Mouse (Mus musculus): ENCODE results near the gene Lrrc29. TPM values are rescaled to one million over a fixed set of nuclear protein-coding genes. Genes with fewer than 3 reads are reported as not detected.
A peak's percentile ranks its signal among the peaks of the same experiment; 100 is the strongest.

Gene Lrrc29
- polyA plus RNA-seq (2015; fragmentation: Nextera tagmentation; extraction: Ambion mirVana): 2.3 and 3.2 TPM in 2 replicates

GRCm38 (mm10) chr8:105326141-105326672, at the start of gene Lrrc29, which contains the start of gene Tmem208:
Gene Lrrc29, minus strand, starts transcription at chr8:105326278.
Gene Tmem208, plus strand, starts transcription at chr8:105326354.

GRCm38 (mm10) chr8:105373032-105373431, 47.0 kb upstream of the Lrrc29 start, which contains the start of gene Plekhg4:
Gene Plekhg4, plus strand, starts transcription at chr8:105373274.

DNA sequence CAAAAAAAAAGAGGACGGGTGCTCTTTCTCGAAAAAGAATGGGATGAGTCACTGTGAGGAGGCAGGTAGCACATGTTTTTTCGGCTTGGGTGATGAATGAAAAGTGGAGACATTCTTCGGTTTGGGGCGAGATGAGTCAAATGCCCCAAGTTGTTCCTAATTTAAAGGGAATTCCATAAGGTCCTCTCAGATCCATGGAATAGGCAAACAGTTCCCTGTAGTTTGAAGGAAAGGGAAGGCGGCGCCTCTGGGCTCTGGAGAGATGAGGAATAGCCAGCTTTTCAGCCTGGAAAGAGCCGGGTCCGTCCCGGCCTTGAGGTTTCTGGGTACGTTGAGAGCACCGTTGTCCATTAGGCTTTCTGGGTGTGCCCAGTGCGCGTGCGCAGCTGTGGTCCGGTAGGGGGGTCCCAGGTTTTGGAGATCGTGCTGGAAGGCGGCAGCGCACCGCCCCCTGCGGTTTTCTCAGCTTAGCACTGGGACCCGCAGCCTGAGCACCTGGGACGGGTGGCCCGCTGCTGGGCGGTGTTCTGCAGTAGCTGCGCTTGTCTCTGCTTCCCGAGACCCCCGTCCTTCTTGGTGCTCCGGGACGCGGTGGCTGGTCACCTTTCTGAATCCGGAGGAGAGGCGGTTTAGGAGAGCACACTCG, 22.5 kb upstream of the Lrrc29 start, which contains the start of gene Slc9a5:
Gene Slc9a5 (plus strand): TSS at position 394 of the 646 bp plus-strand sequence.

DNA sequence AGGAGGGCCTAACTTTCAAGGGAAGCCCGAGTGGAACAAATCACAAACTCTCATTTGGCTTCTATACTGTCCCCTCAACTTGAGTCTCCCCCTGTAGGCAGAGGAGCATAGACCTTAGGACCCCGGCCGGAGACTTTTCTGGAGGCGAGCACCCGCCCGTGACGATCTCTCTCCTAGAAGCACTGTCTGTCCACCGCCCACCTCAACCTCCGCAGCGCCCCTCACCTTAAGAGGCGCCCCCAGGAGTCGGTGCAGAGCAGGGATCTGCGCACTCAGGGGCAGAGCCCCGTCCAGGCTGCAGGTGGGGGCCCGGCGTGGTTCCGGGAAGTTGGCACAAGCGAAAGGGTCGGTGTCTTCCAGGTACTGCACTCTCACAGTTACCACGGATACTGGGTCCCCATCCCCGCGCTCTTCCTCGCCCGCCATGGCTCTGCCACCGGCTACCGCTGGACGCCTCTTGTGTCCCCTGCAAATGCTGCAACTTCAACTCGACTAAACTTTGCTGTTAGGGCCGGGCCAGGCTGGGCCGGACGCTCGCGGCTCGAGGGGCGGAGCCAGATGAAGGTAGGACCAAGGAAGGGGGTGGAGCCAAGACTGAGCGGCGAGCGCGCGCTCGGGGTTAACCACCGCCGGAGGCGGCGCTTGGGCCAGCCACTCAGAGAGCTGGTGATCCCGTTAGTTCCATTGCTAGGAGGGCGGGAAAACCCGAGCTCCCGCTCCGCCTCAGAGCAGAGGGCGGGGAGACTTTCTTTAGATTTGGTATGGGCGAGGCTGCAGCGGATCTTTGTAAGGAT, 21.5 kb upstream of the Lrrc29 start, which contains the start of gene Fhod1:
Gene Fhod1 (minus strand): TSS at position 526 of the 794 bp plus-strand sequence.

DNA sequence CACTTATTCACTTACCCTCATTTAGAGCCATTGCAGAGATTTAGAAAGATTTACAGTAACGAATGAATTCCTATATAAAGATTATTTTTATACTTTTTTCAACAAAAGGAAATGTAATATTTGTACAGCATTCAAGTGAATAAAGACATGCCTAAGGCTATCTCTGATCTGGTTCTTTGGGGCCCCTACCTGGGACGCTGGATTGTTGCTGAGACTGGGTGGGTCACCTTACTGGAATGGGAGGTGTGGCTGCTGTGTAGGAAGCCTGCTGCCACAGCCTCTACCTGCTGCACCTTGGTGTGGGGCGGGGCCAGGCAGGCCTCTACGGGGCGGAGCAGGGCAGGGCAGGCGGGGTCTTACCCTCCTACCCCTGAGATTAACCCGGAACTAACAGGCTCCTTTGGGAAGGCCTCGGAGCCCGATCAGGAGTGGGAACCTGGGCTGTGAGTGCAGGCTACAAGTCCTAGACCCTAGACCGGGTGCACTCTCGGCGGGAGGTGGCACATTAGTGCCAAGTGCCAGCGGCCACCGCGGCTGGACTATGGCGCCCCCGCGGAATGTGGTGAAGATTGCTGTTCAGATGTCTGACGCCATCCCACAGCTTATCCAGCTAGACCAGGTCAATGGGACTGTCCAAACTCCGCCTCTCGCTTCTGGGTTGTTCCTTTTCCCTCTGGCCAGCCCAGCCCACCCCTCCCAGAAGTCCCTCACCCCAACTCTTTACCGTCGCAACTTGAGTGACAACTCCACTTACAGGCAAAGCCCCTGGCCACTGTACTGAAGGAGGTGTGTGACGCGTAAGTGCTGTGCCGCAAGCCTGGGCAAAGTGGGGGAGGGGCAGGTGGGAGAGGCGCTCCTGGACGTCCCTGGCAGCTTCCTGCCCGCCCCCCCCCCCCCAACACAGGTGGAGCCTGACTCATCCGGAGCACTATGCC, 20.6 kb downstream of the Lrrc29 start, which contains the start of gene Elmo3:
Gene Elmo3 (plus strand): TSS at position 391 of the 935 bp plus-strand sequence.

GRCm38 (mm10) chr8:105297511-105298192, 28.4 kb downstream of the Lrrc29 start, which contains the start of gene E2f4:
Gene E2f4, plus strand, starts transcription at chr8:105297663.

DNA sequence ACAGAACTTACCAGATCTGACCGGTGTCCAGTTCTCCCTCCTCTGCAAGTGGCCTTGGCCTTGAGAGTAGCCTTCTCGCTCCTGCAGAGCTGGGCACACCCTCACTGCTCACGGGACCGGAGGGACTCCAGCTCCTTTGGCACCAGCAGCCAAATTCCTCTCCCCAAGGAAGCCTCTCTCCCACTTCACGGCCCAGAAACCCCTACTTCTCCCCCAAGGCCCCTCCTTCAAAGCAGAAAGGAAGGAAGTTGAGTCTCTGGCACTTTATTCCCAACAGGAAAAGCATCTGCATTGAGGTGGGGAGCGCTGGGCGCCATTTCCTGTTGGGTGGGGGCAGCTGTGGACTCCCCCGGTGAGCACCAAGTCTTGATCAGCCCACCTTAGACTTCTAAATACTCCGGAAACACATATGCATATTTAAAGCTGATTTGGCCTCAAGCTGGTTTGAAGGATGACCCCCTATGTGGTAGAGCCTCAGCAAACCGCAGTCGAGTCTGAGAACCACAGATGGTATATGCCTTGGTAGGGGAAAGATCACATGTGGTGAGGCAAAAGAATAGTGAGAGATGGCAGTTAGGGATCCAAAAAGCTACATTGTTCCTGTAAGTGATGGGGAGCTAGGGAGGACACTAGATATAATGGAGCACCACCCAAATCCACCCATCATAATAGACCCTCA, 30.0 kb downstream of the Lrrc29 start, which contains the start of gene Exoc3l:
Gene Exoc3l (minus strand): TSS at position 207 of the 679 bp plus-strand sequence.

DNA sequence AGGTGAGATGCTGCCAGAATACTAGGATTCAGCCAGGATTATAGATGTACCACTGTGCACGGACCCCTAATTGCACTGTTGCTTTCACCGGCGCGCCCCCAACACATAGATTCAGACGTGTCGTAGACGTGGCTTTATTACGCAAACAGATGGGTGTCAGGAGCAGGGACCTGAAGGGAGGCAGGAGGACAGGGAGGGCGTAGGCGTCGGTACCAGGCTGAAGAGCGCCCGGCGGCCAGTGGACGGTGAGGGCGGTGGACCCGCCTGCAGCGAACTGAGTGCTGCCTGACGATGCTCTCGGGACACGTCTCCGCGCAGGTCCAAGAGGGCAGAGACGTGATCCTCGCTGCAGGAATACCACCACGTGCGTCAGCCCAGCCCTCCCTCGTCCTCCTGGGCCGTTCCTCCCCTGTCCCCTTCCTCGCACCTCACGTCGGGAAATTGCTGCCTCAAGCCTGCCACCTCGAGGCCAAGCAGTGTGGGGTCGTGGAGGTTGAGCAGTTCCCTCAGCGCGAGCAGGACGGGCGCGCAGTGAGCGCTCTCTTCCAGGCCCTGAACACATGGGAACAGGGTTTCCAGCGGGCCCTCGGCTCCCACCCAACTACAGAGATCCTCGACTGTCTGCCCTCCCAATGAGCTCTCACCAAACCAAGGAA, 36.1 kb downstream of the Lrrc29 start, which contains the start of gene 4931428F04Rik:
Gene 4931428F04Rik (minus strand): TSS at position 60 of the 656 bp plus-strand sequence.

GRCm38 (mm10) chr8:105275840-105276239, 50.2 kb downstream of the Lrrc29 start, which contains the start of gene Nol3:
Gene Nol3, plus strand, starts transcription at chr8:105276140.

GRCm38 (mm10) chr8:105269461-105269947, 56.6 kb downstream of the Lrrc29 start, which contains the start of gene Hsf4:
Gene Hsf4, plus strand, starts transcription at chr8:105269801.

DNA sequence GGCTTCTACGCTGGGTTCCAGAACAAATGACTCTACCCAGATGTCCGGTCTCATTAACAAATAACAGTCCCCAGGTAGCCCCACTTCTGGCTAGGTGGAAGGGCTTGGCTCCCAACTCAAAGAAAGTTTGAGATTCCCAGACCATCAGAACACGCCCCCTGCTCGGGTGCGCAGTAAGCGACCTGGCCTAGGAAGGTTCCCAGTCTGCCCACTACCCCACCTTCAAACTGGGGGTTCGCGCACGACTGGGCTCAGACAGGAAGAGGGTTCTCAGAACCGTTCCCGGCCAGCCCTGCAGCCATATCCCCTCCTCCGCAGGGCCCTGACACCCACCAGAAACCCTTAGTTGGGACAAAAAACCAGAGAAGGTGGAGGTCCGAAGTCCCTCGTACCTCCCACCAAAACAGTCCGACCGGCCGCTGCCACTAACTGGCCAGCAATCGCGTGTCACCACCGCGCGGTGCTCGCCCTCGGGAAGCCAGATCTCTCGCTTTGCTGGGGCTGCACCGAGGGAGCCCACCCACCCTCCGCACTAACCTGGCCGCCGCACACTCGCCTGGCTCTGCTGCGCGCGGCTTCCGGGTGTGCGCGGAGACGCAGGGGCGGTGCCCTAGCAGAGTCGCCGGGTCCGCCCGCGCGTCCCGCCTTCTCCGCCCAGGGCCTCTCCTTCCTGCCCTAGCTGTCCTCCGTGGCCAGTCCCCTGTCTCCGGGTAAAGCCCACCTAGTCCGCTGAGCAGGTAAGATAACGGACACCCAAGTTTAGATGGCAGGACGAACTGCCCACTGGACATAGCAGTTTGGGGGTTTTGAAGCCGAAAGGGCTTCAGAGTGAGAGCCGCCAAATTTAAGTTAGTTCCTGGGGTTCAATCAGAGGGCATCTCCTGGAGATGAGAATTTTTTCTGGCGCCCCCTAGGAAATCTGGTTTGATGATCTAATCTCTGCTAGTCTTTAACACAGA, 61.8 kb downstream of the Lrrc29 start, which contains the start of the genes Tradd and Fbxl8:
Gene Tradd (minus strand): TSS at position 586 of the 959 bp plus-strand sequence.
Gene Fbxl8 (plus strand): TSS at position 625 of the 959 bp plus-strand sequence.

MicroRNAs encoded within 50 kb of the gene (microRNA counts, 519-probe panel; counts per million panel counts)
- 2,806 counts per million, percentile 40 among the panel's probes with 10 or more counts for microRNA mmu-miR-328

Small RNA genes within 50 kb of the gene (microRNA-seq; reads per million reads assigned to microRNA genes)
- not detected for gene Gm27320
- 259 reads per million, percentile 57 among the genes with 10 or more reads in this experiment for gene Mir328

Other genes starting within 250 kb of the Lrrc29 start
- not detected in 2 replicates for gene Ces3b, start 242.5 kb downstream of the Lrrc29 start, polyA plus RNA-seq (2015; fragmentation: Nextera tagmentation; extraction: Ambion mirVana)
- not detected in 2 replicates for gene Ces4a, start 194.5 kb downstream of the Lrrc29 start, polyA plus RNA-seq (2015; fragmentation: Nextera tagmentation; extraction: Ambion mirVana)
- 21.8 and 25.9 TPM in 2 replicates for gene Cbfb, start 155.6 kb downstream of the Lrrc29 start, polyA plus RNA-seq (2015; fragmentation: Nextera tagmentation; extraction: Ambion mirVana)
- gene D230025D16Rik, start 101.1 kb downstream of the Lrrc29 start, polyA plus RNA-seq (2015; fragmentation: Nextera tagmentation; extraction: Ambion mirVana): 22.8 and 25.6 TPM in 2 replicates
- gene B3gnt9, start 71.1 kb downstream of the Lrrc29 start, polyA plus RNA-seq (2015; fragmentation: Nextera tagmentation; extraction: Ambion mirVana): 24.2 and 26.3 TPM in 2 replicates
- gene Tradd, start 61.7 kb downstream of the Lrrc29 start, polyA plus RNA-seq (2015; fragmentation: Nextera tagmentation; extraction: Ambion mirVana): 29.8 and 30.8 TPM in 2 replicates
- gene Fbxl8, start 61.6 kb downstream of the Lrrc29 start, polyA plus RNA-seq (2015; fragmentation: Nextera tagmentation; extraction: Ambion mirVana): 5.4 and 5.7 TPM in 2 replicates
- gene Hsf4, start 56.5 kb downstream of the Lrrc29 start, polyA plus RNA-seq (2015; fragmentation: Nextera tagmentation; extraction: Ambion mirVana): 0.30 and 0.31 TPM in 2 replicates
- 1.6 TPM in 2 replicates for gene Nol3, start 50.1 kb downstream of the Lrrc29 start, polyA plus RNA-seq (2015; fragmentation: Nextera tagmentation; extraction: Ambion mirVana)
- gene 4931428F04Rik, start 36.4 kb downstream of the Lrrc29 start, polyA plus RNA-seq (2015; fragmentation: Nextera tagmentation; extraction: Ambion mirVana): 1.8 and 2.2 TPM in 2 replicates
- gene Exoc3l, start 30.2 kb downstream of the Lrrc29 start, polyA plus RNA-seq (2015; fragmentation: Nextera tagmentation; extraction: Ambion mirVana): 2.0 and 3.2 TPM in 2 replicates
- 35.9 and 42.7 TPM in 2 replicates for gene E2f4, start 28.6 kb downstream of the Lrrc29 start, polyA plus RNA-seq (2015; fragmentation: Nextera tagmentation; extraction: Ambion mirVana)
- 12.4 and 13.3 TPM in 2 replicates for gene Elmo3, start 20.7 kb downstream of the Lrrc29 start, polyA plus RNA-seq (2015; fragmentation: Nextera tagmentation; extraction: Ambion mirVana)
- gene Tmem208, start 76 bp upstream of the Lrrc29 start, polyA plus RNA-seq (2015; fragmentation: Nextera tagmentation; extraction: Ambion mirVana): 79.0 and 90.0 TPM in 2 replicates
- gene Fhod1, start 21.7 kb upstream of the Lrrc29 start, polyA plus RNA-seq (2015; fragmentation: Nextera tagmentation; extraction: Ambion mirVana): 0.85 and 1.1 TPM in 2 replicates
- 0.39 and 0.54 TPM in 2 replicates for gene Slc9a5, start 22.6 kb upstream of the Lrrc29 start, polyA plus RNA-seq (2015; fragmentation: Nextera tagmentation; extraction: Ambion mirVana)
- 0.48 and 0.92 TPM in 2 replicates for gene Plekhg4, start 47.0 kb upstream of the Lrrc29 start, polyA plus RNA-seq (2015; fragmentation: Nextera tagmentation; extraction: Ambion mirVana)
- gene Kctd19, start 87.2 kb upstream of the Lrrc29 start, polyA plus RNA-seq (2015; fragmentation: Nextera tagmentation; extraction: Ambion mirVana): not detected in 2 replicates
- 0.14 and 0.34 TPM in 2 replicates for gene Lrrc36, start 87.3 kb upstream of the Lrrc29 start, polyA plus RNA-seq (2015; fragmentation: Nextera tagmentation; extraction: Ambion mirVana)
- gene Tppp3, start 145.2 kb upstream of the Lrrc29 start, polyA plus RNA-seq (2015; fragmentation: Nextera tagmentation; extraction: Ambion mirVana): 44.9 and 57.8 TPM in 2 replicates
- 19.3 and 20.5 TPM in 2 replicates for gene Zdhhc1, start 170.6 kb upstream of the Lrrc29 start, polyA plus RNA-seq (2015; fragmentation: Nextera tagmentation; extraction: Ambion mirVana)
- 0.51 and 0.60 TPM in 2 replicates for gene Hsd11b2, start 192.5 kb upstream of the Lrrc29 start, polyA plus RNA-seq (2015; fragmentation: Nextera tagmentation; extraction: Ambion mirVana)
- gene Atp6v0d1, start 239.8 kb upstream of the Lrrc29 start, polyA plus RNA-seq (2015; fragmentation: Nextera tagmentation; extraction: Ambion mirVana): 87.1 and 100.0 TPM in 2 replicates

Measured in urinary bladder, postnatal 0 days (tissue).